Mouse (Mus musculus): Measurements from ENCODE around the gene Lyg1.

The Lyg1 gene

GRCm38 (mm10) chr1:37954786-37955185 is 2.8 kb downstream of the Lyg1 start:
- DNase-seq (ENCODE audit: low spot score), result no peak

GRCm38 (mm10) chr1:37948906-37949305 is 8.7 kb downstream of the Lyg1 start:
- no peak for DNase-seq (ENCODE audit: low spot score)

GRCm38 (mm10) chr1:37931806-37932205 is 25.8 kb downstream of the Lyg1 start:
- DNase-seq (ENCODE audit: low spot score), result peak; percentile 40

- no peak for DNase-seq (ENCODE audit: low spot score)
These were observed 31.6 kb downstream of the Lyg1 start for GRCm38 (mm10) chr1:37925971-37926370.

DNA sequence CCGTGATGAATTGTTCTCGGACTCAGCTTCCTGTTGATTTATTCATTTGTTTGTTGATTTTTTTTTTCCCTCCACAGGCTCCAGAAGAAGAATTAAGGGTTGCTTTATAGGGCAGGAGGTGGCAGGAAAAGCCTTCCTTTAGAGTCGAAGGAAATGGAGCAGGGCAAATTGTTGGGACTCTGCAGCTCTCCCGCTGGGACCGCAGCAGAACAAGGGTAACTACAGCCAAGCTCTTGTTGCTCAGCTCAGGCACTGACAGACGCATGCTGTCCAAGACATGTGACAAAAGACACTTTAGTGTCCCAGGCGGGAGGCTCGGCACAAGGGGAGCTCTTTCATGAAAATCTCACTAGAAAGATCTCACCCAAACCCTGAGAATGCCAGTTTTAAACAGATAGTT is 35.0 kb downstream of the Lyg1 start:
- no peak for DNase-seq (ENCODE audit: low spot score)

DNA sequence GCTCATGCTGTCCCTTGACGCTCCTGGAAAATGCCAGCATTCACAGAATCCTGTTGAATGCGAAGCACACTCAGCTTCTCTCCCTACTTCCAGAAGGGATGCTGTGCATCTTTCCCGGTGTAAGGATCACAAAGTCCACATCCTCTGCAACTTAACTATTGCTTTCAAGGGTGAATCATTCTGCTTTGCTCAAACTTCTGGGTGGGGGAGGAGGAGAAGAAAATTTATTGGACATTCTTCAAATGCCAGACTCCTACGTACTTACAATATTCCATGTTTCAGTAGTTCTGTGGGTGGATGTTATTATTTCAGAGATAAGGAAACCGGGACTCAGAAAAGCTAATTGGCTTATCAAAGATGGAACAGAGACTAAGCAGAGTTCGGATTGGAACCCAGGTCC is 39.5 kb downstream of the Lyg1 start:
- no peak for DNase-seq (ENCODE audit: low spot score)

DNA sequence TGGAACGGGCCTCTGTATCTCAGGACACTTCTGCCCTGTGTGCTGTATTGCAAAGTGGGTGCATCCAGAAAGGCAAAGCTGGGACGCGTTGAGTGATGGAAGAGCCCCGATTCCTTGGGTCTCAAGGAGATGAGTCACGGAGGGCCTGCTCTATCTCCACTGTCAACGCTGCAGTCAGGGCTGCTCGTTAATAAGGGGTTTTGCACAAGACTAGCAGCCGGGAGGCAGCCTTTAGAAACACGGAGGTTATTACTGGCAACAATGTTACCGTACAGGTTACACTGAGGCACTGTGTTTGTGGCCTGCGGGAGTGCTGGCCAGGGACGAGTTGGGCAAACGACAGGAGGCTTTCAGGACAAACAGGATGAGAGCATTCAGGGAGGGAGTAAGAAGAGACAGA is 39.9 kb downstream of the Lyg1 start:
- no peak for DNase-seq (ENCODE audit: low spot score)

DNA sequence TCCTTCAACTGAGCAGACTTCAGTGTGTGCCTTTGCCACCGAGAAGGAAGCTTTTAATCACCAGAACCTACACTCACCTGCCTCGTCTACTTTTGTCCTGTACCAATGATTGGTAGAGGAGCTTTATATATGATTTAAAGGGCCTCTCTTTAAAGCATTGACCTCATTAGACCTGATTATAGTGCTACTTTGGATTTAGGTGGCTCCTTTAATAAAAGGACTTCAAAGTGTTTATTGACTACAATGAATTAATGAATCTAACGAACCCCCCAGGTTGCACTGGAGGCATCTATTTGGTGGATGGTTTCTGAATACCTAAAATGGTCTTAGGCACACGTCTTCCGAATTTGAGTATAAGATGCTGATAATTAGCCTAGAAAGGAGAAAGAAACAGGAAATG is 41.2 kb downstream of the Lyg1 start, which contains the start of gene Lyg2:
Gene Lyg2, minus strand, starts transcription at position 101 of the 400 bp plus-strand sequence.
- DNase-seq (ENCODE audit: low spot score), result no peak

- no peak for DNase-seq (ENCODE audit: low spot score)
These were observed 44.8 kb downstream of the Lyg1 start for GRCm38 (mm10) chr1:37912751-37913150.

DNA sequence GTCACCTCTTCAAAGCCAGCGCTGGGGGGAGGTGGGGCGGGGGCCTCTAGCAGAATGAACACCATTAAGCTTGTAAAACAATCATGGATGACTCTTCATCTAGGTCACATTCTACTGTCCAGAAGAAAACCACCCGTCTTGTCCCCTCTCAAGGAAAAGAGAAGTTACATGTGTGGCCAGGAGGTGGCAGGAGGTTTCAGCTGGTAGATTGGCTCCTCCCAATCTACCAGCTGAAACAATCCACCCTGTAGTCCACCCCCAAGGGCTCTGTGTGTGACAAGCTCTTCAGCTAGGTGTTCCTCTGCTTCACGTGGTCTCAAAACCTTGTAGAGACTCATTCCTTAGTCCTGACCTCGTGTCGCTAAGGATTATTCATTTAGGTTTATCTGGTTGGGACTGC is 54.4 kb downstream of the Lyg1 start:
- peak; percentile 39 for DNase-seq (ENCODE audit: low spot score)

GRCm38 (mm10) chr1:37900288-37900687 is 57.3 kb downstream of the Lyg1 start:
- DNase-seq (ENCODE audit: low spot score), result no peak

DNA sequence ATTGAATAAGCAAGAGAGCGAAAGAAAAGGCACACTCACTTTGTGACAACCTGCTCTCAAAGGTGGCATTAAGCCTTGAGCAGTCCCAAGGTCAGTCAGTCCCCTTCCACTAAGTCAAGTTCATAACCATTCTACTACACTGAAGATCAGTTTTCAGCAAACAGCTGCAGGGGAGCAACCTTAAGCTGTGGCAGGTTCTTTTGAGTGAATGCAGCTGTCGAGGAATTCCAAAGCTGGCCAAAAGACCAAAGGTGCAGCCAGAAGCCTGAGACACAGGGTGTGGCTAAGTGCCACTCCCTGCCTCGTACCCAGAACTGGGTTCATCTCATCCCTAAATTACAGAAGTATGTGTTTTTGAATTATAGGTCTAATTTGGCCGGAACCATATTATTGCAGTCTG is 57.7 kb downstream of the Lyg1 start:
- DNase-seq (ENCODE audit: low spot score), result no peak
